Mouse (Mus musculus): ENCODE data around the gene Pcyt1a.

- TF ChIP-seq GATA1 (IDR thresholded peaks at IDR 0.05; ENCODE audit: low read length) (no peak), TAL1 (IDR thresholded peaks at IDR 0.05; ENCODE audit: low read length) (no peak)
Measured at GRCm38 (mm10) chr16:32433138-32433537, 2.4 kb downstream of the Pcyt1a start.

Measured in erythroblast, embryonic 14.5 days (primary cell).